Mouse (Mus musculus) heart, postnatal 0 days (tissue): ENCODE data around the gene B4galnt1.

Experiments used
- CTCF ChIP-seq: IDR thresholded peaks from 2 replicates; pipeline ENCODE4 v1.5.1; 2016; ENCODE audit warnings: antibody characterized with exemption, control low read depth, low read depth
- EP300 ChIP-seq: IDR thresholded peaks from 2 replicates; pipeline ENCODE4 v1.6.1; 2016; ENCODE audit warnings: antibody characterized with exemption, low read depth

- TF ChIP-seq CTCF (no peak), EP300 (no peak)
Measured at GRCm38 (mm10) chr10:127145303-127145702, 19.7 kb upstream of the B4galnt1 start.
